Mouse (Mus musculus) brain, embryonic 14.5 days (tissue): Measurements from ENCODE around the gene Rab25. TPM values are rescaled to one million over a fixed set of nuclear protein-coding genes. Genes with fewer than 3 reads are reported as not detected.
A peak's percentile ranks its signal among the peaks of the same experiment; 100 is the strongest.

Source experiments
- DNase-seq: peaks from one replicate; pipeline ENCODE4 v3.0.0-alpha.2; 2011; ENCODE audit warnings: low read depth
- CTCF ChIP-seq: fragments of 200-500 bp; IDR thresholded peaks from 2 replicates; pipeline ENCODE4 v1.5.1; 2012; ENCODE audit warnings: inconsistent platforms, mild to moderate bottlenecking, moderate library complexity, borderline replicate concordance; ENCODE audit not compliant: insufficient read depth, insufficient read length; ENCODE audit errors: extremely low read depth
- POLR2A ChIP-seq: fragments of 200-500 bp; IDR thresholded peaks from 2 replicates; pipeline ENCODE4 v1.6.1; 2012; ENCODE audit warnings: mild to moderate bottlenecking, inconsistent platforms, borderline replicate concordance; ENCODE audit not compliant: poor library complexity, insufficient read depth, insufficient read length, severe bottlenecking; ENCODE audit errors: extremely low read depth
- polyA plus RNA-seq: library from polyadenylated mRNA; depleted of rRNA; stranded (reverse); fragments of >200 nt; gene quantifications from 2 replicates; pipeline ENCODE4 v1.2.3, GENCODE M21; 2012

The Rab25 gene
- polyA plus RNA-seq, 1 experiment, result 1.7 TPM

- no peak for TF ChIP-seq CTCF
- no peak for TF ChIP-seq POLR2A
- DNase-seq, result no peak
Measured at GRCm38 (mm10) chr3:88514231-88515094, 33.6 kb downstream of the Rab25 start.

- TF ChIP-seq POLR2A, result no peak
- no peak for TF ChIP-seq CTCF
- no peak for DNase-seq
Measured at GRCm38 (mm10) chr3:88513546-88514115, 34.5 kb downstream of the Rab25 start.

- no peak for TF ChIP-seq CTCF
- no peak for TF ChIP-seq POLR2A
- peak; percentile 48 for DNase-seq
Measured at GRCm38 (mm10) chr3:88512896-88513545, 35.1 kb downstream of the Rab25 start.

- TF ChIP-seq CTCF, result no peak
Measured at GRCm38 (mm10) chr3:88512141-88512895, 35.8 kb downstream of the Rab25 start.

GRCm38 (mm10) chr3:88511559-88511958 is 36.5 kb downstream of the Rab25 start:
- TF ChIP-seq CTCF (no peak), POLR2A (no peak)
- no peak for DNase-seq

More at GRCm38 (mm10) chr3:88512141-88512895, 35.8 kb downstream of the Rab25 start:
- peak; percentile 49 for DNase-seq

- TF ChIP-seq CTCF, result no peak
- no peak for TF ChIP-seq POLR2A
- DNase-seq, result no peak
Measured at GRCm38 (mm10) chr3:88510421-88511289, 37.4 kb downstream of the Rab25 start.

- DNase-seq, result peak; percentile 97
- TF ChIP-seq CTCF (peak; percentile 45), POLR2A (peak; percentile 20; the same call in 1 of the 2 replicates)
Measured at GRCm38 (mm10) chr3:88509692-88510420, 38.2 kb downstream of the Rab25 start, which contains the start of gene Lmna. Gene Lmna (minus strand): TSS chr3:88509956.

- peak; percentile 14 for DNase-seq
- TF ChIP-seq POLR2A (no peak), CTCF (no peak)
Measured at GRCm38 (mm10) chr3:88509250-88509649, 38.9 kb downstream of the Rab25 start.

- TF ChIP-seq POLR2A, result no peak
- TF ChIP-seq CTCF, result no peak
- no peak for DNase-seq
Measured at GRCm38 (mm10) chr3:88505765-88506164, 42.3 kb downstream of the Rab25 start.
